Mouse (Mus musculus) lung, embryonic 14.5 days (tissue): ENCODE results near the gene Cox10. TPM values are rescaled to one million over a fixed set of nuclear protein-coding genes. Genes with fewer than 3 reads are reported as not detected.
A peak's percentile ranks its signal among the peaks of the same experiment; 100 is the strongest.

Source experiments
- ATAC-seq: fragments of 200-750 bp; cut with Nextera tagmentation; 2 replicates; pipeline ENCODE4 v1.8.0; 2017; ENCODE audit warnings: mild to moderate bottlenecking, moderate TSS enrichment, moderate library complexity; ENCODE audit not compliant: insufficient read depth
- DNase-seq: peaks from one replicate; pipeline ENCODE4 v3.0.0-alpha.2; 2015
- H3K27ac ChIP-seq: fragments of 300-500 bp; sonication (generic); 2 replicates; pipeline ENCODE4 v1.5.1; 2014; ENCODE audit warnings: low read depth, mild to moderate bottlenecking, moderate library complexity
- H3K27me3 ChIP-seq: fragments of 300-500 bp; sonication (generic); 2 replicates; pipeline ENCODE4 v1.6.1; 2014; ENCODE audit warnings: low read length, control low read depth; ENCODE audit not compliant: insufficient read depth
- H3K36me3 ChIP-seq: fragments of 300-500 bp; sonication (generic); 2 replicates; pipeline ENCODE4 v1.6.1; 2014; ENCODE audit warnings: control low read depth; ENCODE audit not compliant: insufficient read depth
- H3K4me1 ChIP-seq: fragments of 300-500 bp; sonication (generic); 2 replicates; pipeline ENCODE4 v1.6.1; 2014; ENCODE audit warnings: antibody characterized with exemption, control low read depth; ENCODE audit not compliant: insufficient read depth
- H3K4me2 ChIP-seq: fragments of 300-500 bp; sonication (generic); 2 replicates; pipeline ENCODE4 v1.6.1; 2014; ENCODE audit warnings: mild to moderate bottlenecking
- H3K4me3 ChIP-seq: fragments of 300-500 bp; sonication (generic); 2 replicates; pipeline ENCODE4 v1.5.1; 2014; ENCODE audit warnings: low read depth, low read length
- H3K9ac ChIP-seq: fragments of 300-500 bp; sonication (generic); 2 replicates; pipeline ENCODE4 v1.6.1; 2014
- H3K9me3 ChIP-seq: fragments of 300-500 bp; sonication (generic); 2 replicates; pipeline ENCODE4 v1.6.1; 2016; ENCODE audit warnings: low read depth, low read length, control low read depth
- CTCF ChIP-seq: IDR thresholded peaks from 2 replicates; pipeline ENCODE4 v1.5.1; 2016; ENCODE audit warnings: antibody characterized with exemption, low read depth
- WGBS: fragments of 180-500 bp; shearing (Covaris S2); extraction: QIAGEN DNeasy Blood & Tissue Kit; methylation state at CpG from one replicate; pipeline ENCODE4 v1.1.7; 2014; 5-methylcytosine and 5-hydroxymethylcytosine counted together
- polyA plus RNA-seq: library from polyadenylated mRNA; unstranded; fragments of >200 nt; fragmentation: Nextera tagmentation; extraction: Ambion mirVana; gene quantifications from 2 replicates; pipeline ENCODE4 v1.2.1, GENCODE M21; 2014

Gene Cox10
- polyA plus RNA-seq, 1 experiment from 2014 or later: 27.3 TPM

DNA sequence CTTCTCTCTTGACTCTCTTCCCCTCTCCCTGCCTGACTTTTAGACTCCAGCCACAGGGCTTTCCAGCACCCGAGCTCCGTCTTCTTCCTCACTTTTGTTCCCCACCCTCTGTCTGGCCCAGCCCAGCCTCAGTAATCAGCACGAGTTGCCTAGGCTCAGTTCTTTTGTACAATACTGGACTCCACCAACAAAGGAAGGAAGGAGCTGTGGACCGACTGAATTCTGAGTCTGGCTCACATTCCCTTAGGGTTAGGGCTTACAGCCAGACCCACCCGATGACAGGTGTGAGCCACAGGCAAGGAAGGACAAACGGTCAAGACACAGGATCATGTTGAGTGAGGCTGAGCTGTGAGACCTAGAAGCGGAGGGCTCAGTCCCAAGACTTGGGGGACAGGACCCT is 122.5 kb downstream of the Cox10 start:
- Histone ChIP-seq H3K9ac (no peak overlapping the region), H3K4me2 (no peak overlapping the region), H3K4me3 (no peak overlapping the region), H3K9me3 (no peaks in the 10 kb centered on the region), H3K4me1 (0 out of 2 replicates have a peak, but pooled peaks cover 5% of the 10 kb centered on the region), H3K36me3 (no peaks in the 10 kb centered on the region), H3K27ac (no peak overlapping the region), H3K27me3 (no peaks in the 10 kb centered on the region)
- DNase-seq: no peak
- TF ChIP-seq CTCF: no peak
- 34% methylated on average over 7 of the region's 7 CpGs for WGBS
- no peak for ATAC-seq

GRCm38 (mm10) chr11:63953887-63954286 is 125.4 kb downstream of the Cox10 start:
- Histone ChIP-seq H3K4me2 (no peak overlapping the region), H3K4me3 (no peak overlapping the region), H3K27me3 (no peaks in the 10 kb centered on the region), H3K9me3 (no peaks in the 10 kb centered on the region), H3K27ac (no peak overlapping the region), H3K36me3 (no peaks in the 10 kb centered on the region), H3K9ac (no peak overlapping the region), H3K4me1 (0 out of 2 replicates have a peak, but pooled peaks cover 5% of the 10 kb centered on the region)
- DNase-seq (no peak), ATAC-seq (no peak)
- no peak for TF ChIP-seq CTCF
- WGBS: 84% methylated on average over 2 of the region's 2 CpGs

- no peak overlapping the region for H3K27ac ChIP-seq
- H3K27me3 ChIP-seq: no peaks in the 10 kb centered on the region
- H3K9ac ChIP-seq: no peak overlapping the region
- ATAC-seq: peak; percentile 60; the same call in 1 of the 2 replicates
- DNase-seq: no peak
- 0 out of 2 replicates have a peak overlapping the region, but pooled peaks have one; percentile 14 for H3K4me3 ChIP-seq
- H3K4me2 ChIP-seq: peak overlapping the region; percentile 56
- H3K4me1 ChIP-seq: 0 out of 2 replicates have a peak, but pooled peaks cover 5% of the 10 kb centered on the region
- TF ChIP-seq CTCF: no peak
- no peaks in the 10 kb centered on the region for H3K36me3 ChIP-seq
- 8% methylated on average over 4 of the region's 4 CpGs for WGBS
- H3K9me3 ChIP-seq: no peaks in the 10 kb centered on the region
Measured at GRCm38 (mm10) chr11:63952743-63953191, 126.5 kb downstream of the Cox10 start.

- peak; percentile 93 for ATAC-seq
- H3K27ac ChIP-seq: no peak overlapping the region
- DNase-seq: peak; percentile 83
- H3K4me3 ChIP-seq: peak overlapping the region; percentile 14; the same call in 1 of the 2 replicates
- H3K9ac ChIP-seq: no peak overlapping the region
- no peak for TF ChIP-seq CTCF
- H3K9me3 ChIP-seq: no peaks in the 10 kb centered on the region
- no peaks in the 10 kb centered on the region for H3K36me3 ChIP-seq
- no peaks in the 10 kb centered on the region for H3K27me3 ChIP-seq
- peak overlapping the region; percentile 56 for H3K4me2 ChIP-seq
- 5% methylated on average over 19 of the region's 19 CpGs for WGBS
- peaks cover 5% of the 10 kb centered on the region; the same call in 1 of the 2 replicates for H3K4me1 ChIP-seq
Measured at GRCm38 (mm10) chr11:63951831-63952631, 127.2 kb downstream of the Cox10 start.

GRCm38 (mm10) chr11:63948371-63948770 is 130.9 kb downstream of the Cox10 start:
- H3K4me3 ChIP-seq: no peak overlapping the region
- H3K36me3 ChIP-seq: no peaks in the 10 kb centered on the region
- H3K4me1 ChIP-seq: peaks cover 5% of the 10 kb centered on the region; the same call in 1 of the 2 replicates
- 0 out of 2 replicates have a peak, but pooled peaks cover 5% of the 10 kb centered on the region for H3K27me3 ChIP-seq
- H3K9me3 ChIP-seq: no peaks in the 10 kb centered on the region
- WGBS: 79% methylated on average over 11 of the region's 11 CpGs
- no peak for TF ChIP-seq CTCF
- no peak for DNase-seq
- no peak overlapping the region for H3K4me2 ChIP-seq
- no peak overlapping the region for H3K27ac ChIP-seq
- H3K9ac ChIP-seq: no peak overlapping the region
- no peak for ATAC-seq

DNA sequence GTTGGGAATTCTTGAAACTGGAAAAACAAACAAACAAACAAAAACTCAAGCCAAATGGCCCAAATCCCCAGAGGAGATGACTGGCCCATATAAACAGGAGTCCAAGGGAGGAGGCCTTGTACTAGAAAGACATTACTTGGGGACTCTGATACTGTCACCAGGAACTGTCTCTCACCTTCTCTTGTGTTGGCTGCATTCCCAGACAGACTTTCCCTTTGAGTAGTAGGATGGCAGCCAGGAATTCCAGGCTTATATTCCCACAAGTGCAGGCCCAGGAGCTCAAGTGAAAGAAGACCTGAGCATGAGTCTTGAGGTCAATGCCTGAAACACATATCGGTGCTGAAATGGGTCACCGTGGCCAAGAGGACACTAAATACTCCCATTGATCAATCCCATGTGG is 132.2 kb downstream of the Cox10 start:
- Histone ChIP-seq H3K27me3 (0 out of 2 replicates have a peak, but pooled peaks cover 5% of the 10 kb centered on the region), H3K9me3 (no peaks in the 10 kb centered on the region), H3K4me3 (no peak overlapping the region), H3K9ac (no peak overlapping the region), H3K36me3 (no peaks in the 10 kb centered on the region), H3K27ac (no peak overlapping the region), H3K4me2 (no peak overlapping the region), H3K4me1 (peaks cover 2% of the 10 kb centered on the region; the same call in 1 of the 2 replicates)
- peak; percentile 24 for DNase-seq
- ATAC-seq: no peak
- 72% methylated on average over 2 of the region's 2 CpGs for WGBS
- no peak for TF ChIP-seq CTCF

DNA sequence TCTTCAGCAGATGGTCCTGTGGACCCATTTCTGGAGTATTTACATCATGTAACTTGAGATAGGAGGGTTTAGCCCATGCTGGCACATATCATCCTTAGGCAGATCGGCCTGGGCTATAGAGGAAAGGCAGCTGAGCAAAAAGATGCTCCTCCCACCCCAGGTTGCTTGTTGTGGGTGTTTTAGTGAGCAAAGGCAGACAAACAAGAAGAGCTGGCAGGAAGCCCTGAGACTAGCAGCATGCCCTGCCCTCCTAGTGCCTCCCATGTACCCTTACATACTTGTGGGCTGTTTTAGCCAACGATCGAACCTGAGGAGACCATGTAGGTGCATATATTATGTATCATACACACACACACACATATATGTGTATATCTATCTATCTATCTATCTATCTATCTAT is 135.3 kb downstream of the Cox10 start:
- WGBS: 86% methylated on average over 3 of the region's 3 CpGs

More for the DNA sequence above, 135.3 kb downstream of the Cox10 start:
- H3K9me3 ChIP-seq: no peaks in the 10 kb centered on the region
- H3K4me3 ChIP-seq: no peak overlapping the region
- H3K4me2 ChIP-seq: no peak overlapping the region
- DNase-seq (no peak), ATAC-seq (no peak)
- 0 out of 2 replicates have a peak, but pooled peaks cover 5% of the 10 kb centered on the region for H3K27me3 ChIP-seq
- H3K4me1 ChIP-seq: no peaks in the 10 kb centered on the region; the same call in 1 of the 2 replicates
- H3K36me3 ChIP-seq: no peaks in the 10 kb centered on the region
- no peak for TF ChIP-seq CTCF
- no peak overlapping the region for H3K27ac ChIP-seq
- no peak overlapping the region for H3K9ac ChIP-seq
